In genomic region chr7:79493915-79494314, GRCm38 (mm10) we compare ENCODE assay signal across 9 mouse cellular contexts. TPM values are rescaled to one million over a fixed set of nuclear protein-coding genes. Genes with fewer than 3 reads are reported as not detected.
DNase-seq lines count a peak whose midpoint lies in the region; ATAC-seq and TF ChIP-seq lines count a peak whose summit lies in the region.
"Had no signal": no experiment of that assay in that cellular context is flagged by ENCODE, and none has a peak within 500 bp of the region (broad histone marks: within the 10 kb centered on the region; RNA-seq: fewer than 3 reads in every experiment).

No protein-coding gene starts in this region.

- H3K4me1 ChIP-seq in liver, adult 2 months (ENCODE audit: control insufficient read depth, insufficient read depth, low read length), result no peaks in the 10 kb centered on the region
- H3K4me1 ChIP-seq in liver, embryonic 12.5 days, result no peaks in the 10 kb centered on the region
- H3K4me1 ChIP-seq in embryonic fibroblast, embryonic 13.5 days (ENCODE audit: control insufficient read depth, insufficient read depth, low read length), result no peaks in the 10 kb centered on the region

- H3K9ac ChIP-seq in liver, adult 2 months (ENCODE audit: low read depth, low read length), result no peak overlapping the region
- no peak overlapping the region for H3K9ac ChIP-seq in liver, embryonic 12.5 days
- H3K9ac ChIP-seq: hindbrain, embryonic 15.5 days had no signal

- no peak for ATAC-seq in CD4-positive, CD25-positive, alpha-beta regulatory T cell, adult 4 months
- ATAC-seq in liver, embryonic 12.5 days, result no peak

- H3K27ac ChIP-seq in liver, adult 2 months (replicated peaks; ENCODE audit: insufficient read depth, low read depth, low read length), result no peak overlapping the region
- no peak overlapping the region for H3K27ac ChIP-seq in liver, embryonic 12.5 days
- H3K27ac ChIP-seq in embryonic fibroblast, embryonic 13.5 days (ENCODE audit: insufficient read depth, low read length), result no peak overlapping the region
- H3K27ac ChIP-seq: hindbrain, embryonic 15.5 days had no signal

- intact Hi-C loops in left cerebral cortex, postnatal 4 days (cut with DNase I), result no loop called here

- H3K9me3 ChIP-seq in liver, embryonic 12.5 days (replicated peaks), result no peaks in the 10 kb centered on the region
- H3K9me3 ChIP-seq: hindbrain, embryonic 15.5 days had no signal

- TF ChIP-seq POLR2A in liver, adult 2 months (IDR thresholded peaks at IDR 0.05; ENCODE audit: extremely low read depth, insufficient read depth, low read length), result no peak
- TF ChIP-seq POLR2A in embryonic fibroblast, embryonic 13.5 days (IDR thresholded peaks at IDR 0.05; ENCODE audit: low read depth, low read length), result no peak

- H3K27me3 ChIP-seq in liver, adult 2 months (ENCODE audit: control insufficient read depth, insufficient read depth, low read length), result peaks cover 7% of the 10 kb centered on the region; the same call in 1 of the 2 replicates
- H3K27me3 ChIP-seq in liver, embryonic 12.5 days (replicated peaks), result peaks cover 81% of the 10 kb centered on the region

- WGBS in liver, adult 2 months, result 10% methylated on average over 8 of the region's 8 CpGs
- 11% methylated on average over 8 of the region's 8 CpGs for WGBS in liver, embryonic 12.5 days (ENCODE audit: insufficient replicate concordance)

- no peaks in the 10 kb centered on the region for H3K79me2 ChIP-seq in liver, adult 2 months (ENCODE audit: control insufficient read depth, insufficient read depth, low read length)

- DNase-seq in CD4-positive, CD25-positive, alpha-beta regulatory T cell, adult 2 months (ENCODE audit: low read depth, low spot score), result peak; percentile 78
- DNase-seq in liver, adult 2 months (ENCODE audit: extremely low read depth, low read depth, low spot score), result peak; percentile 28
- peak; percentile 56 to 65 for DNase-seq in adrenal gland, postnatal 36 days
- peak; percentile 79 for DNase-seq in left cerebral cortex, postnatal 4 days
- peak; percentile 76 for DNase-seq in right cerebral cortex, postnatal 14 days

- no peak overlapping the region for H3K4me2 ChIP-seq in liver, embryonic 12.5 days
- H3K4me2 ChIP-seq: hindbrain, embryonic 15.5 days had no signal

- H3K36me3 ChIP-seq in liver, adult 2 months (ENCODE audit: control insufficient read depth, insufficient read depth, low read length), result no peaks in the 10 kb centered on the region
- H3K36me3 ChIP-seq in liver, embryonic 12.5 days, result no peaks in the 10 kb centered on the region
- H3K36me3 ChIP-seq: hindbrain, embryonic 15.5 days had no signal

- peak; percentile 89 for TF ChIP-seq CTCF in liver, adult 2 months (IDR thresholded peaks at IDR 0.05; ENCODE audit: low read depth, low read length)
- TF ChIP-seq CTCF in embryonic fibroblast, embryonic 13.5 days (IDR thresholded peaks at IDR 0.05; ENCODE audit: borderline replicate concordance, insufficient read depth, low read length), result peak; percentile 91; the same call in 1 of the 2 replicates

- no peak overlapping the region for H3K4me3 ChIP-seq in liver, adult 2 months (ENCODE audit: insufficient read depth, low read depth, low read length)
- no peak overlapping the region for H3K4me3 ChIP-seq in liver, embryonic 12.5 days
- H3K4me3 ChIP-seq in embryonic fibroblast, embryonic 13.5 days (ENCODE audit: insufficient read depth, low read length), result no peak overlapping the region
- H3K4me3 ChIP-seq: hindbrain, embryonic 15.5 days had no signal

RNA-seq across cellular contexts. Expression of gene Polg, which starts 27.8 kb away (rescaled TPM):
- polyA plus RNA-seq in CD4-positive, CD25-positive, alpha-beta regulatory T cell, adult 4 months (2017; shearing (Covaris generic)), result 10 to 100 TPM; 29.3 to 34.8 TPM
- total RNA-seq in liver, adult 2 months (2014; rRNA removed), result 28.9 and 39.6 TPM in 2 replicates
- polyA plus RNA-seq in liver, adult 2 months (2012; rRNA removed), result 26.8 and 31.9 TPM in 2 replicates
- polyA plus RNA-seq in liver, embryonic 12.5 days (2016; fragmentation: Nextera tagmentation; extraction: Ambion mirVana), result 33.1 and 33.8 TPM in 2 replicates
- 10 to 100 TPM; 68.5 to 77.7 TPM for total RNA-seq in adrenal gland, postnatal 36 days (2021)
- 53.6 and 60.5 TPM in 2 replicates for polyA plus RNA-seq in embryonic fibroblast, embryonic 13.5 days (2011; ENCODE audit: insufficient read length, low read depth, missing spikeins)
- 10 to 100 TPM; 75.8 to 80.6 TPM for total RNA-seq in left cerebral cortex, postnatal 4 days (2021)

Comparison
In these comparisons a context has a peak if more than half of its experiments do, and no peak if none do; other contexts are left out.
1. DNase-seq: peak in every context shown above with its lines; median percentile 79 in left cerebral cortex, postnatal 4 days; 78 in CD4-positive, CD25-positive, alpha-beta regulatory T cell, adult 2 months; 76 in right cerebral cortex, postnatal 14 days; 60 in adrenal gland, postnatal 36 days; 28 in liver, adult 2 months.